Mouse (Mus musculus) cerebellum, adult 2 months (tissue): ENCODE measurements around the gene Camk2n1.

ENCODE experiments used
- CTCF ChIP-seq: fragments of 200-500 bp; IDR thresholded peaks from 2 replicates; pipeline ENCODE4 v1.5.1; 2011; ENCODE audit warnings: low read depth, mild to moderate bottlenecking, control low read depth, low read length, moderate library complexity, borderline replicate concordance; ENCODE audit not compliant: insufficient read depth
- POLR2A ChIP-seq: fragments of 200-500 bp; IDR thresholded peaks from 2 replicates; pipeline ENCODE4 v1.6.1; 2011; ENCODE audit warnings: low read length, control low read depth, borderline replicate concordance; ENCODE audit not compliant: insufficient read depth

GRCm38 (mm10) chr4:138495775-138496174 is 41.7 kb downstream of the Camk2n1 start:
- TF ChIP-seq POLR2A (no peak), CTCF (no peak)
